Mouse (Mus musculus) liver, embryonic 13.5 days (tissue): ENCODE results near the gene Chid1. TPM values are rescaled to one million over a fixed set of nuclear protein-coding genes. Genes with fewer than 3 reads are reported as not detected.
A peak's percentile ranks its signal among the peaks of the same experiment; 100 is the strongest.
"Not testable (repeated sequence)": the region's sequence is repeated elsewhere in the genome, so short reads cannot be mapped to it uniquely, and the experiment has no call there.

Experiments
- ATAC-seq: fragments of 200-750 bp; cut with Nextera tagmentation; 2 replicates; pipeline ENCODE4 v1.8.0; 2017; ENCODE audit warnings: low read depth, mild to moderate bottlenecking, moderate number of reproducible peaks, moderate library complexity
- DNase-seq: peaks from one replicate; pipeline ENCODE4 v3.0.0; 2022
- H3K27ac ChIP-seq: fragments of 300-500 bp; sonication (generic); 2 replicates; pipeline ENCODE4 v1.5.1; 2015; ENCODE audit warnings: moderate library complexity, mild to moderate bottlenecking, inconsistent platforms
- H3K27me3 ChIP-seq: fragments of 300-500 bp; sonication (generic); 2 replicates; pipeline ENCODE4 v1.6.1; 2015; ENCODE audit warnings: mild to moderate bottlenecking, inconsistent platforms
- H3K36me3 ChIP-seq: fragments of 300-500 bp; sonication (generic); 2 replicates; pipeline ENCODE4 v1.6.1; 2015; ENCODE audit warnings: mild to moderate bottlenecking, inconsistent platforms
- H3K4me1 ChIP-seq: fragments of 300-500 bp; sonication (generic); replicated peaks from 2 replicates; pipeline ENCODE4 v1.6.1; 2015; ENCODE audit warnings: inconsistent platforms
- H3K4me2 ChIP-seq: fragments of 300-500 bp; sonication (generic); 2 replicates; pipeline ENCODE4 v1.6.1; 2015; ENCODE audit warnings: inconsistent platforms, mild to moderate bottlenecking, moderate library complexity
- H3K4me3 ChIP-seq: fragments of 300-500 bp; sonication (generic); replicated peaks from 2 replicates; pipeline ENCODE4 v1.5.1; 2015; ENCODE audit warnings: mild to moderate bottlenecking, inconsistent platforms
- H3K9ac ChIP-seq: fragments of 300-500 bp; sonication (generic); 2 replicates; pipeline ENCODE4 v1.6.1; 2015; ENCODE audit warnings: mild to moderate bottlenecking, inconsistent platforms
- H3K9me3 ChIP-seq: fragments of 300-500 bp; sonication (generic); replicated peaks from 2 replicates; pipeline ENCODE4 v1.6.1; 2016; ENCODE audit warnings: inconsistent platforms
- WGBS: fragments of 180-500 bp; shearing (Covaris S2); methylation state at CpG from one replicate; pipeline ENCODE4 v1.1.7; 2015; ENCODE audit not compliant: insufficient replicate concordance; 5-methylcytosine and 5-hydroxymethylcytosine counted together
- polyA plus RNA-seq: library from polyadenylated mRNA; unstranded; fragments of >200 nt; fragmentation: Nextera tagmentation; extraction: Ambion mirVana; gene quantifications from 2 replicates; pipeline ENCODE4 v1.2.1, GENCODE M21; 2015

Gene Chid1
- polyA plus RNA-seq, 1 experiment from 2014 or later = 28.0 TPM

DNA sequence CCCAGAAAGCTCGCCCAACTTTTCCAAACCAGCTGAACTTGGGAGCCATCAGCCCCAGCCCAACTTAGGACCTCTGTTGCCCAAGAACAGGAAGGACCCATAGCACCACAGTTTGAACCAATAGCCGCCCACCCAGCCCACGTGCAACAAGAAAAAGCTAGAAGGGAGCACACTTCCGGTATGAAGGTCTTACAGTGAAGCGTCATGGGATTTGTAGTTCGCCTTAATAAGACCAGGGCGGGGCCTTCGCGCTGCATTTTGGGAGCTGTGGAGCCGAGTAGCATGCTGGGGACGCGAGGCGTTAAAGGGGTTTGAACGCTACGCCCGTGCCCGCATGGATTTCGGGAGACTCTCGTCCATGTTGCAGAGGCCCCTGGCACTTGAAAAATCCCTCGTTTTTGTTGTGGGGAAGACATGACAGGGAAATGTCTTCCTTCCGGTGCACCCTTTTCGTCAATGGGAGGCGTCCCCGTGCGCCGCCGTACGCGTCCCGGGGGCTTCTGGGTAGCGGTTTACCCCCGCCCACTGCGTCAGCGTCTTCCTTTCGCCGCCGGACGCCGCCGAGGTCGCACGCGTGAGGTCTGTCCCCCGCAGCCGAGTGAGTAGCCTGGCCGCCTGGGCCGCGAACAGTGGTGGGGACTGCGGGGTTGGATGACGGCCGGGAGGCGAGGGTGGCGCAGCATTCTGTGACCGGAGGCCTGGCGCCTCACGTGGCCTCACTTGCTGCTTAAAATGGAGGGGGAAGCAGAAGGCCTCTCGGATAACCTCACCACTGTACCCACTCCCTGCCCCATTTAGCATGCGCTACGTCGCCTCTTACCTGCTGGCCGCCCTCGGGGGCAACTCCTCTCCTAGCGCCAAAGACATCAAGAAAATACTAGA lies 92.3 kb downstream of the Chid1 start, which contains the start of gene Rplp2:
Gene Rplp2, plus strand, starts transcription at position 261 of the 882 bp plus-strand sequence.
- Histone ChIP-seq H3K9ac (peak within 1 kb of the TSS; percentile 96), H3K4me1 (peaks cover 75% of the 10 kb centered on the region), H3K27ac (peak within 1 kb of the TSS; percentile 90), H3K36me3 (peaks cover 49% of the 10 kb centered on the region), H3K9me3 (no peaks in the 10 kb centered on the region), H3K4me2 (peak within 1 kb of the TSS; percentile 76), H3K27me3 (no peaks in the 10 kb centered on the region), H3K4me3 (peak within 1 kb of the TSS; percentile 92)
- DNase-seq = peak; percentile 92
- ATAC-seq = peak; percentile 85
- under 1% methylated on average over 63 of the region's 63 CpGs for WGBS

DNA sequence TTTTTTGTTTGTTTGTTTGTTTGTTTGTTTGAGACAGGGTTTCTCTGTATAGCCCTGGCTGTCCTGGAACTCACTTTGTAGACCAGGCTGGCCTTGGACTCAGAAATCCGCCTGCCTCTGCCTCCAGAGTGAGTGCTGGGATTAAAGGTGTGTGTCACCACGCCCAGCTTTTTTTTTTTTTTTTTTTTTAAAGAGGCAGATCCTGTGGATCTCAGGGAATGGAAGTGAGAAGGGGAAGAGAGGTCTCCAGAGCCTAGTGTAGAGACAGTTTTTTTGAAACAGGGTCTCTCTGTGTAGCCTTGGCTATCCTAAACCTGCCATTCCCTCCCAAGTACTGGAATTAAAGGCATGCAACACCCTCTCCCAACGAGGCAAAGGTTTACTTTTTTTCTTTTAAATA lies 93.3 kb downstream of the Chid1 start:
- not testable (repeated sequence) for H3K27me3 ChIP-seq, DNase-seq, ATAC-seq, H3K9me3 ChIP-seq
- peak overlapping the region; percentile 90; the same call in 1 of the 2 replicates for H3K27ac ChIP-seq
- H3K4me1 ChIP-seq = peaks cover 76% of the 10 kb centered on the region
- peak overlapping the region; percentile 96 for H3K9ac ChIP-seq
- 54% methylated on average over 3 of the region's 3 CpGs for WGBS
- H3K36me3 ChIP-seq = peaks cover 49% of the 10 kb centered on the region
- peak overlapping the region; percentile 76 for H3K4me2 ChIP-seq
- peak overlapping the region; percentile 92 for H3K4me3 ChIP-seq

GRCm38 (mm10) chr7:141443828-141444237 lies 95.8 kb downstream of the Chid1 start, which contains the start of gene Pidd1:
Gene Pidd1, minus strand, starts transcription at chr7:141444025.
- peak within 1 kb of the TSS; percentile 72 for H3K4me3 ChIP-seq
- H3K4me2 ChIP-seq = peak within 1 kb of the TSS; percentile 97
- H3K9ac ChIP-seq = peak within 1 kb of the TSS; percentile 83
- peak within 1 kb of the TSS; percentile 79 for H3K27ac ChIP-seq
- H3K36me3 ChIP-seq = peaks cover 49% of the 10 kb centered on the region
- ATAC-seq (peak; percentile 68), DNase-seq (peak; percentile 78)
- H3K4me1 ChIP-seq = peaks cover 65% of the 10 kb centered on the region
- WGBS = under 1% methylated on average over 25 of the region's 25 CpGs
- no peaks in the 10 kb centered on the region for H3K9me3 ChIP-seq
- no peaks in the 10 kb centered on the region for H3K27me3 ChIP-seq

Other genes starting within 250 kb of the Chid1 start
- 0.03 TPM in 1 of 2 replicates, not detected in the other for gene Drd4, start 247.9 kb downstream of the Chid1 start, polyA plus RNA-seq
- 16.3 and 17.1 TPM in 2 replicates for gene Deaf1, start 212.2 kb downstream of the Chid1 start, polyA plus RNA-seq
- 18.2 and 19.6 TPM in 2 replicates for gene Tmem80, start 212.1 kb downstream of the Chid1 start, polyA plus RNA-seq
- gene Eps8l2, start 201.0 kb downstream of the Chid1 start, polyA plus RNA-seq = 5.1 and 6.6 TPM in 2 replicates
- gene Taldo1, start 147.7 kb downstream of the Chid1 start, polyA plus RNA-seq = 518 and 542 TPM in 2 replicates
- gene Gatd1, start 125.7 kb downstream of the Chid1 start, polyA plus RNA-seq = 18.1 and 18.3 TPM in 2 replicates
- gene Cend1, start 110.4 kb downstream of the Chid1 start, polyA plus RNA-seq = 0.10 and 0.14 TPM in 2 replicates
- gene Slc25a22, start 102.0 kb downstream of the Chid1 start, polyA plus RNA-seq = 16.6 and 20.4 TPM in 2 replicates
- 10.9 and 11.4 TPM in 2 replicates for gene Pidd1, start 95.8 kb downstream of the Chid1 start, polyA plus RNA-seq
- gene Rplp2, start 92.5 kb downstream of the Chid1 start, polyA plus RNA-seq = 1,223 and 1,240 TPM in 2 replicates
- 11.9 and 13.8 TPM in 2 replicates for gene Pnpla2, start 84.7 kb downstream of the Chid1 start, polyA plus RNA-seq
- gene Cracr2b, start 78.8 kb downstream of the Chid1 start, polyA plus RNA-seq = 3.6 and 4.0 TPM in 2 replicates
- 4.1 and 5.0 TPM in 2 replicates for gene Cd151, start 72.5 kb downstream of the Chid1 start, polyA plus RNA-seq
- 63.9 and 72.4 TPM in 2 replicates for gene Polr2l, start 64.7 kb downstream of the Chid1 start, polyA plus RNA-seq
- 49.3 and 49.7 TPM in 2 replicates for gene Tspan4, start 64.6 kb downstream of the Chid1 start, polyA plus RNA-seq
- gene Ap2a2, start 22.3 kb upstream of the Chid1 start, polyA plus RNA-seq = 65.4 and 73.2 TPM in 2 replicates
- gene Muc6, start 115.5 kb upstream of the Chid1 start, polyA plus RNA-seq = 1.1 and 1.7 TPM in 2 replicates
- 0.03 and 0.05 TPM in 2 replicates for gene Muc2, start 150.5 kb upstream of the Chid1 start, polyA plus RNA-seq
- not detected in 2 replicates for gene Muc5ac, start 249.1 kb upstream of the Chid1 start, polyA plus RNA-seq